Mouse (Mus musculus) cerebellum, adult 2 months (tissue): Measurements from ENCODE around the gene Ttn.

Experiments used
- CTCF ChIP-seq: fragments of 200-500 bp; IDR thresholded peaks from 2 replicates; pipeline ENCODE4 v1.5.1; 2011; ENCODE audit warnings: low read depth, mild to moderate bottlenecking, control low read depth, low read length, moderate library complexity, borderline replicate concordance; ENCODE audit not compliant: insufficient read depth
- POLR2A ChIP-seq: fragments of 200-500 bp; IDR thresholded peaks from 2 replicates; pipeline ENCODE4 v1.6.1; 2011; ENCODE audit warnings: low read length, control low read depth, borderline replicate concordance; ENCODE audit not compliant: insufficient read depth

DNA sequence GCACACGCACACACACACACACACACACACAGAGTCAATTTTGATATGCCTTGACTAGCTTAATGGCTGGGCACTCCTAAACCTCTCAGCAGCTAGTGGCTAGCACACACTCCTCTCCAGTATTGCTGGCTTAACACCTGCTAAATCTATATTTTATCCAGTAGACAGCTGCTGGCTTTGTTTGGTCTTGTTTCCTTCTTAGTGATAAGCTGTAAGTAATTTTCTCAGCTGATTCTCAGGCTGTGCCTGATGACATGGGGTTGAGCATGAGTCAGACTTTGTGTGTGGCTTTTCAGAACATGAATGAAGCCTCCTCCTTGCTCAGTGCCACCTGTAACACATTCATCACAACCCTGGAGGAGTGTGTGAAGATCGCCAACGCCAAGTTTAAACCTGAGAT is 295.4 kb downstream of the Ttn start:
- TF ChIP-seq CTCF = no peak
- TF ChIP-seq POLR2A = no peak
